Mouse (Mus musculus) spleen, adult 2 months (tissue): ENCODE data around the gene Pde9a. TPM values are rescaled to one million over a fixed set of nuclear protein-coding genes. Genes with fewer than 3 reads are reported as not detected.

ENCODE experiments used
- DNase-seq, 2 experiments: peaks; one replicate each; pipeline versions ENCODE4 v3.0.0 to v3.0.0-alpha.2; 2012 to 2021; ENCODE audit warnings: low spot score in 2 of 2, low read depth in 1 of 2
- H3K27ac ChIP-seq: fragments of 200-500 bp; 2 replicates; pipeline ENCODE4 v1.5.1; 2012; ENCODE audit warnings: low read length, inconsistent platforms; ENCODE audit not compliant: insufficient read depth
- H3K27me3 ChIP-seq: fragments of 200-500 bp; 2 replicates; pipeline ENCODE4 v1.6.1; 2012; ENCODE audit warnings: mild to moderate bottlenecking, moderate library complexity, low read length, inconsistent platforms; ENCODE audit not compliant: control insufficient read depth, insufficient read depth
- H3K36me3 ChIP-seq: fragments of 200-500 bp; 2 replicates; pipeline ENCODE4 v1.6.1; 2012; ENCODE audit warnings: mild to moderate bottlenecking, low read length, inconsistent platforms; ENCODE audit not compliant: control insufficient read depth, insufficient read depth
- H3K4me1 ChIP-seq: fragments of 200-500 bp; 2 replicates; pipeline ENCODE4 v1.6.1; 2011; ENCODE audit warnings: inconsistent platforms; ENCODE audit not compliant: control insufficient read depth, insufficient read depth, insufficient read length
- H3K4me3 ChIP-seq: fragments of 200-500 bp; 2 replicates; pipeline ENCODE4 v1.5.1; 2011; ENCODE audit warnings: mild to moderate bottlenecking, inconsistent platforms; ENCODE audit not compliant: insufficient read depth, insufficient read length; ENCODE audit errors: extremely low read depth
- CTCF ChIP-seq: fragments of 200-500 bp; IDR thresholded peaks from 2 replicates; pipeline ENCODE4 v1.5.1; 2011; ENCODE audit warnings: mild to moderate bottlenecking, inconsistent platforms; ENCODE audit not compliant: insufficient read depth, insufficient read length, insufficient replicate concordance; ENCODE audit errors: extremely low read depth
- POLR2A ChIP-seq: fragments of 200-500 bp; IDR thresholded peaks from 2 replicates; pipeline ENCODE4 v1.6.1; 2011; ENCODE audit warnings: low read depth, low read length, inconsistent platforms
- WGBS: fragments of 180-500 bp; shearing (Covaris S2); methylation state at CpG from one replicate; pipeline ENCODE4 v1.1.7; 2018; 5-methylcytosine and 5-hydroxymethylcytosine counted together
- polyA plus RNA-seq: library from polyadenylated mRNA; depleted of rRNA; stranded (reverse); fragments of >200 nt; gene quantifications from 2 replicates; pipeline ENCODE4 v1.2.3, GENCODE M21; 2012

Pde9a gene
- polyA plus RNA-seq, 1 experiment: 1.3 TPM

DNA sequence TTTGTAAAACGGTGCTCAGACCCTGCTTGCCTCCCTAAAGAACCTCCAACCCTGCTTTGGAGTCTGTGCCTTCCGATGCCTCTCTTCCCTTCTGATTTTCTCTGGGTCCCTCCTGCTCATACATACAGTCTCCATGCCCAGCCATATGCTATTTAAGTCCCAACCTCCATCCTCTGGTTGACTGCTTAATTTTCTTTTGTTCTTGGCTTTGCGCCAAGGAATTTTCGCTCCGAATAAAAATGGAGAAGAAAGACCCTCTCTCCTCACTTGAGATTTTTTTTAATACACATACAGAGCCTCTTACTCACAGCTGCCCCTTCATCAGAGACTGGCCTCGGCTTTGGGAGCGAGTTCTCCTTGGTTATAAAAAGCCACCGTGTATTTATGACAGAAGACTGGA, 16.7 kb downstream of the Pde9a start:
- no peaks in the 10 kb centered on the region for H3K36me3 ChIP-seq
- TF ChIP-seq CTCF (no peak), POLR2A (no peak)

DNA sequence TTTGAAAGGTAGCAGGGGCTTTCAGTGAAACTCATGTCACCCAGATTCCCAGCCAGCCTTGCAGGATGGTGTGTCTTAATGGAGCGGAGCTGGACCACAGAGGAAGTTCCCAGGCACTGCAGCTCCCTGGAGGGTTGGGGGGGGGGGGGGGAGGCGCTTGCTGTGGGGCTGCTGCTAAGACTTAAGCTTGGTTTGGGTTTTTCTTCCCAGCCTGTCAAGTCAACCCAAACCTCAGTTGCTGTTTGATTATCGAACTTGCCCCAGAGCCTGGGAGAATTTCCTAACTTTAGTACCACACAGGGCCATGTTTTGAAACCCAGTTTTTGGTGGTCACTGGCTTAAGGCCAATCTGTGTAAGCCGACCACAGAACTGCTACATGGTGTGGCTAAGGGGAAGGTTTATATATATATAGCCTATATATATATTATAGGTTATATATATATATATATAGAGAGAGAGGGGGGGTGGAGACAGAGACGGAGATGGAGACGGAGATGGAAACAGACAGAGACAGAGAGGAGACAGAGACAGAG, 19.8 kb downstream of the Pde9a start:
- Histone ChIP-seq H3K27me3 (no peaks in the 10 kb centered on the region), H3K27ac (no peak overlapping the region), H3K4me3 (no peak overlapping the region), H3K4me1 (no peaks in the 10 kb centered on the region), H3K36me3 (no peaks in the 10 kb centered on the region)
- no peak for DNase-seq
- no peak for TF ChIP-seq POLR2A
- no peak for TF ChIP-seq CTCF
- WGBS: 33% methylated on average over 6 of the region's 6 CpGs

More for the DNA sequence above, 16.7 kb downstream of the Pde9a start:
- H3K4me3 ChIP-seq: no peak overlapping the region
- H3K4me1 ChIP-seq: no peaks in the 10 kb centered on the region
- H3K27ac ChIP-seq: no peak overlapping the region
- no peak for DNase-seq
- H3K27me3 ChIP-seq: no peaks in the 10 kb centered on the region
- WGBS: 90% methylated on average over 8 of the region's 8 CpGs

DNA sequence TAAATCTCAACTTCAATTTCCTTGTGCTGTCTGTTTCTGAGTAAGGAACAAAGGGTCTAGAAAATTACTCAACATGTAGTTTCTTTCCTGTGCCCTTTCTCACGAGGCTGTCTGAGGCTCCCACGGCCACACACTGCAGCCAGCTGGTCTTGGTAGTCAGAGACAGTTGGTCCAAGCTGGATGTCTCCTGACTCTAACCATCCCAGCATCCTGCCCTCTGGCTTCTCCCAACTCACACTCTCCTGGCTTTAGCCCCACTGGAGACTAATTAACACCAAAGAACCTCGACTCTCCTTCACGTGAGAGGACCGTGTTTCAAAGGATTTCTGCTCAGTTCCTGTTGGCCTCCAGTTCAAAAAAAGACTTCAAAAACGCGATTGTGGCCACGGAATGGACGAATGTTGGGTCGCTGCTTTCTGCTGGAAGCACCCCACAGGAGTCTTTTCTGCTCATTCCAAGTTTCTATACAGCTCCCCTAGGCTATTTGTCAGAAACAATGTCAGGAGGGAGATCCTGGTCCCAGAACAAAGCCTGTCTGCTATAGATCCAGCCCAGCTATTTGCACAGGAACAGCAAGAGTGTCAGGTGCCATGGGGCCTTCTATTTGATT, 23.8 kb downstream of the Pde9a start:
- TF ChIP-seq CTCF: no peak
- TF ChIP-seq POLR2A: no peak
- no peak for DNase-seq
- no peak overlapping the region for H3K4me3 ChIP-seq
- no peaks in the 10 kb centered on the region for H3K4me1 ChIP-seq
- no peaks in the 10 kb centered on the region for H3K36me3 ChIP-seq
- WGBS: 44% methylated on average over 10 of the region's 10 CpGs
- H3K27me3 ChIP-seq: no peaks in the 10 kb centered on the region
- H3K27ac ChIP-seq: no peak overlapping the region

DNA sequence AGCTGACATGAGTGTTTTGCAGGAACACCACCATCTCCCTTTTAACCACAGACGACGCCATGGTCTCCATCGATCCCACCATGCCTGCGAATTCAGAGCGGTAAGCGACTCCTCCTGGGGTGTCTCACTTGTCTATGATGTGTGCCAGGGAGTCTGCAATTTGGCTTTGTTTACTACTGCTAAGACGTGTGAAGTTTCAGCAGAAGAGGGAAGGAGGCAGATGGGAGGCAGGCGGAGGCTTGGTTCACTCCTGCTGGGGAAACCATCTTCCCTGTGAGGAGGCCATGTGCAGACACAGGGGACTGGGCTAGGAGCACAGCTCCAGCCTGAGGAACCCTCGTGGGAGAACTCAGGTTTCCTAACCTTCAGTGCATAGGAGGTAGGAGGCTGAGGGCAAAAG, 29.2 kb downstream of the Pde9a start:
- no peaks in the 10 kb centered on the region for H3K36me3 ChIP-seq
- H3K4me3 ChIP-seq: no peak overlapping the region
- TF ChIP-seq POLR2A (no peak), CTCF (no peak)
- no peaks in the 10 kb centered on the region for H3K27me3 ChIP-seq
- no peak for DNase-seq
- no peak overlapping the region for H3K27ac ChIP-seq
- H3K4me1 ChIP-seq: no peaks in the 10 kb centered on the region
- 88% methylated on average over 9 of the region's 9 CpGs for WGBS

DNA sequence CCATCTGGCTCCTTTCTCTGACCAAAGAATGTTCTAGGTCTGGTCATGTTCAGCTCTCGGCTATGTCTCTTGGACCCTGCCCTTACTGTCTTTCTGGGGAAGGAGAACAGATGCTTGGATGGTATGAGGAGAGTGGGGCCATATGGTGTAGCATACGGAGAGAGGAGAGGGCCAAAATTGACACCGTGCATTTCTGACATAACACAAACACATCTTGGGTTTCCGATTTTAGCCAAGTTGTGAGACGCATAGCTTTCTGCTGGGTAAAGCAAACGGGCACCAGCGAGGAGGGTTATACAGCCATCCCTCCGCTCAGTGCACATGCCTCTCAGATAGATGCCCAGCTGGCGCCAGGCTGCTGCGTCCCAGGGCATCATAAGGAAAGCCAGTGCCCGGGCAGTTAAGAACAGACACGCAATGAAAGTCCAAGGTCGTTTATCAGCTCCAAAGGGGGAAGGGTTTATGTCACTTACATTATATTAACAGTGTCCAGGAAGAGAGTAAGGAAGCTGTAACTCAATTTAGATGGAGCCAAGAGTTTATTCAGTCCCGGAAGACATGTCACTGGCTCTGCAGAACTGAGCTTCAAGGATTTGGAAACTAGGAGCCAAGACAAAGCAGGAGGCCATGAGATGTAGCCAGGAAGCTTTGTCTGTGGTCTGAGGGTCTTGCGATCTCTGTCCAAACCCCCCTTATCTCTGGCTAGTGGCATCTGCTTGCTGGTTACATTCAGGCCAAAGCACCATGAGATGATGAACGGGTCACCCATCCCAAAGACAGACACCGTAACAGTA, 33.0 kb downstream of the Pde9a start:
- Histone ChIP-seq H3K4me1 (peaks cover 9% of the 10 kb centered on the region; the same call in 1 of the 2 replicates), H3K27me3 (no peaks in the 10 kb centered on the region), H3K36me3 (no peaks in the 10 kb centered on the region), H3K27ac (no peak overlapping the region), H3K4me3 (no peak overlapping the region)
- 85% methylated on average over 17 of the region's 17 CpGs for WGBS
- no peak for DNase-seq
- TF ChIP-seq POLR2A: no peak
- no peak for TF ChIP-seq CTCF

DNA sequence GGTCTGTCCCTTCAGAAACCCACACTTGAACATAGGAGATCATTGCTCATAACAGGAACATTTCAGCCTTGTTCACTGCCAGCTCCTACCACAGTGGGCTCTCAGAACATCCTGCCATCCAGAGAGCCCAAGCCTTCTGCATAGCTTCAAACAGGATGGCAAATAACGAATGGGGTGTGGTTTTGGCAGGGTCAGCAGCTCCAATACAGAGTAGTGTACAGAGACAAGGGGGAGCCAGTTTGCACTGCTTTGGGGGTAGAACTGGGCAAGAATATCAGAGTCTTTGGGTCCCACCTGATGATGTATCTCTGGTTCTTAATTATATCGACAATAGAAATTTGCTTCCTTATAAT, 33.6 kb downstream of the Pde9a start:
- WGBS: 60% methylated on average over 2 of the region's 2 CpGs
- H3K36me3 ChIP-seq: no peaks in the 10 kb centered on the region
- H3K4me1 ChIP-seq: peaks cover 15% of the 10 kb centered on the region; the same call in 1 of the 2 replicates
- no peak overlapping the region for H3K4me3 ChIP-seq
- H3K27ac ChIP-seq: no peak overlapping the region
- TF ChIP-seq CTCF (no peak), POLR2A (no peak)
- H3K27me3 ChIP-seq: no peaks in the 10 kb centered on the region
- no peak for DNase-seq

DNA sequence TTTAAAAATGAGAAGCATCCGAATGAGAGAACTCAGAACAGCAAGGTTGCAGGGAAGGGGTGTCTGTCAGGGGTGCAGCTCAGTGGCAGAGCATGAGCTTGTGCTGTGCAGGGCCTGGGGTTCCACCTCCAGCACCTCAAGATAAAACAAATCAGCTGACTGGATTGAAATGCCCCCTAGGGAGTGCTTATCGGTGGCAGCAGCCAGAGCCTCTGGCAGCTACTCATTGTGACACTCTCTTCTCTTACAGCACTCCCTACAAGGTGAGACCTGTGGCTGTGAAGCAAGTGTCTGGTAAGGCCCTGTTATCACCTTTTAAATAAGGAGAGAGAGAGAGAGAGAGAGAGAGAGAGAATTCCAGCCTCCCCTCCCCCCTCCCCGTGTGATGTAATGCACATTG, 34.0 kb downstream of the Pde9a start:
- TF ChIP-seq CTCF (no peak), POLR2A (no peak)
- Histone ChIP-seq H3K4me1 (peaks cover 19% of the 10 kb centered on the region; the same call in 1 of the 2 replicates), H3K4me3 (no peak overlapping the region), H3K36me3 (no peaks in the 10 kb centered on the region), H3K27me3 (no peaks in the 10 kb centered on the region), H3K27ac (no peak overlapping the region)
- DNase-seq: no peak
- WGBS: 72% methylated on average over 3 of the region's 3 CpGs
